Mouse (Mus musculus): ENCODE data around the gene Hecw2. TPM values are rescaled to one million over a fixed set of nuclear protein-coding genes. Genes with fewer than 3 reads are reported as not detected.

Hecw2 gene
- polyA plus RNA-seq, 1 experiment from 2014 or later, result 7.6 TPM

GRCm38 (mm10) chr1:53925149-53925901 lies 269.6 kb downstream of the Hecw2 start:
- no peak overlapping the region for H3K4me2 ChIP-seq
- WGBS, result 44% methylated on average over 18 of the region's 18 CpGs
- no peak overlapping the region for H3K27ac ChIP-seq
- ATAC-seq (ENCODE audit: insufficient number of reproducible peaks, insufficient read depth, low FRiP score, low TSS enrichment, low read depth), result peak; percentile 48; the same call in 1 of the 2 replicates
- no peaks in the 10 kb centered on the region for H3K9me3 ChIP-seq
- H3K4me1 ChIP-seq, result no peaks in the 10 kb centered on the region
- H3K9ac ChIP-seq, result no peak overlapping the region
- H3K4me3 ChIP-seq, result no peak overlapping the region
- H3K36me3 ChIP-seq, result no peaks in the 10 kb centered on the region
- peaks cover 15% of the 10 kb centered on the region for H3K27me3 ChIP-seq

DNA sequence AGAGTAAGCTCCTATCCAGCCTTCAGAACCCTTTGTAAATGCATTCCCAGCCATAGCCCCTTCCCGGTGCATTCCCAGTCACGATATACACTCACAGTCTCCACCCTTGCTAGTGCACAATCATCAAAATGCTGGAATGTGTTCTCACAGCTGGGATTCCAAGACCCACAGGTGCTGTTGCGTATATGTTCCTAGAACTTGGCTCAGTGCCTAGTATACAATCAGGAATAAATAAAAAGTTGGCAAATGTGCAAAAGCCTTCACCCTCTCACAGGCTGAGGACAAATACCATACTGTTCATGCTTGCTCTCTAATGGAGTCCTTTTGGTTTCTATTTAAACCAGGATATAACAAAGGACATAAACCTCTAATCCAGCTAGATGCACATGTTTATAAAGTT lies 283.1 kb downstream of the Hecw2 start:
- no peaks in the 10 kb centered on the region for H3K9me3 ChIP-seq
- no peak overlapping the region for H3K4me3 ChIP-seq
- H3K27ac ChIP-seq, result no peak overlapping the region
- H3K36me3 ChIP-seq, result no peaks in the 10 kb centered on the region
- H3K4me1 ChIP-seq, result peaks cover 23% of the 10 kb centered on the region
- 36% methylated on average over 3 of the region's 3 CpGs for WGBS
- no peaks in the 10 kb centered on the region for H3K27me3 ChIP-seq
- no peak overlapping the region for H3K9ac ChIP-seq
- H3K4me2 ChIP-seq, result no peak overlapping the region
- ATAC-seq (ENCODE audit: insufficient number of reproducible peaks, insufficient read depth, low FRiP score, low TSS enrichment, low read depth), result 0 out of 2 replicates have a peak, but pooled peaks have one; percentile 37

DNA sequence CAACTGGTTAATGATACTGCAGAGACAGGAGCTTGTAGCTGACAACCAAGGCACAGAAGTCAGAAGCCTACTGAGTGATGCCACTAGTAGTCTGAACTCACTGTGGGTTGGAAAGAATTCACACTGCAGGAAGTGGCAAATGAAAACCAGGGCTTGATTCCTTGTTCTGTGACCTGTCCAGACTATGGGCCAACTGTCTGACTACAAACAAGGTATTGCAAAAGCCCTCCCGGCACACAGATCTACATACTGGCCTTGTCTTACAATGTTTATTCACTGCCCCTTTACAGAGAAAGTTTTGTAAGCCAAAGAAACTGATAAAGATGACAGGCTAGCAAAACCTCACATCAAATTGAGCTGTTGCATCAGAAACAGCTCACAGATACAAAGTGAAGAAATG lies 284.7 kb downstream of the Hecw2 start:
- WGBS, result 46% methylated on average over 1 of the region's 1 CpGs
- H3K9me3 ChIP-seq, result no peaks in the 10 kb centered on the region
- no peaks in the 10 kb centered on the region for H3K36me3 ChIP-seq
- no peak overlapping the region for H3K4me2 ChIP-seq
- ATAC-seq (ENCODE audit: insufficient number of reproducible peaks, insufficient read depth, low FRiP score, low TSS enrichment, low read depth), result no peak
- H3K4me1 ChIP-seq, result peaks cover 23% of the 10 kb centered on the region
- no peaks in the 10 kb centered on the region for H3K27me3 ChIP-seq
- no peak overlapping the region for H3K27ac ChIP-seq
- no peak overlapping the region for H3K9ac ChIP-seq
- H3K4me3 ChIP-seq, result no peak overlapping the region

DNA sequence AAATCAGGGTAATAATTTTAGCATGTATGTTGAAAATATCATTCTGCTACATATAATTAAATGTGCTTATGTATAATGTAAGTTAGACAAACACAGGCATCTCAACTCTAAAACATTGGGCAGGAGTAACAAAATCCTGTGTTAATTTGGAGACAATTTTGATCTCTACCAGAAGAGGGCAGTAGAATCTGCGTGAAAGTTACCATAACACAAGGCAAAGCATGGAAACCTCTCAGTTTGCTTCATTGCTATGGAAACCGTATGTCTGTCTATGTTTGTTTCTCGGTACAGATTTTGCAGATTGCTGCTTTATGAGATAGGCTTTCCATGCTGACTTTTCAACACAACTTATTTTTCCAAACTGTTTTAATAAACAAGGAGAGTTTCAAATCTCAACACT lies 285.9 kb downstream of the Hecw2 start:
- Histone ChIP-seq H3K27ac (no peak overlapping the region), H3K4me1 (peaks cover 23% of the 10 kb centered on the region), H3K9me3 (no peaks in the 10 kb centered on the region), H3K36me3 (no peaks in the 10 kb centered on the region), H3K9ac (no peak overlapping the region), H3K4me3 (no peak overlapping the region), H3K27me3 (no peaks in the 10 kb centered on the region), H3K4me2 (no peak overlapping the region)
- 12% methylated on average over 3 of the region's 3 CpGs for WGBS
- ATAC-seq (ENCODE audit: insufficient number of reproducible peaks, insufficient read depth, low FRiP score, low TSS enrichment, low read depth), result no peak

GRCm38 (mm10) chr1:53906175-53906574 lies 288.8 kb downstream of the Hecw2 start:
- ATAC-seq (ENCODE audit: insufficient number of reproducible peaks, insufficient read depth, low FRiP score, low TSS enrichment, low read depth), result no peak
- Histone ChIP-seq H3K4me3 (no peak overlapping the region), H3K9me3 (no peaks in the 10 kb centered on the region), H3K4me2 (no peak overlapping the region), H3K36me3 (no peaks in the 10 kb centered on the region), H3K9ac (no peak overlapping the region), H3K27me3 (no peaks in the 10 kb centered on the region), H3K4me1 (peaks cover 9% of the 10 kb centered on the region), H3K27ac (no peak overlapping the region)
- WGBS, result 50% methylated on average over 3 of the region's 3 CpGs

- no peak for ATAC-seq (ENCODE audit: insufficient number of reproducible peaks, insufficient read depth, low FRiP score, low TSS enrichment, low read depth)
- WGBS, result 88% methylated on average over 2 of the region's 2 CpGs
- H3K4me2 ChIP-seq, result no peak overlapping the region
These were observed 294.6 kb downstream of the Hecw2 start for GRCm38 (mm10) chr1:53900416-53900815.

DNA sequence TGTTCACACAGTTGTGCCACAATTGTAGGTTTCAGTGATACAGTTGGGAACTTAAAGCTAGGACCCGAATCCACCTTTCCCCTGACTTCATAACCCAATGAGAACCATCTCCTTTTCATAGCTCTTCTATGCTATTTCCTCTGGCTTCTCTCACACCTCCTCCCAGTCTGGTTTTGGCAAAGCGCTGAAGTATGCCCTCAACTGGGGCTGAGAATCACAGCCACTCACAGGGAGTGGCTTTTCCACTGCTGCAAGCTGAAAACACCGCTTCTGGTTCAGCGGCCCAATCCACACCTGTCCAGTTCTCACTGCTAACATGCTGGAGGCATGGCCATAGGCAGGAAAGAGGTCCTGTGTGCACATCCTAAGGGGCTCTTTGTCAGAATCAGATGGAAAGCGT lies 300.7 kb downstream of the Hecw2 start:
- WGBS, result 90% methylated on average over 5 of the region's 5 CpGs
- no peak for ATAC-seq (ENCODE audit: insufficient number of reproducible peaks, insufficient read depth, low FRiP score, low TSS enrichment, low read depth)
- Histone ChIP-seq H3K36me3 (no peaks in the 10 kb centered on the region), H3K4me2 (no peak overlapping the region), H3K9ac (no peak overlapping the region), H3K4me3 (no peak overlapping the region), H3K4me1 (peaks cover 6% of the 10 kb centered on the region), H3K27ac (no peak overlapping the region), H3K9me3 (no peaks in the 10 kb centered on the region), H3K27me3 (no peaks in the 10 kb centered on the region)

More at GRCm38 (mm10) chr1:53900416-53900815, 294.6 kb downstream of the Hecw2 start:
- Histone ChIP-seq H3K9ac (no peak overlapping the region), H3K36me3 (no peaks in the 10 kb centered on the region), H3K4me1 (no peaks in the 10 kb centered on the region), H3K9me3 (no peaks in the 10 kb centered on the region), H3K4me3 (no peak overlapping the region), H3K27ac (no peak overlapping the region), H3K27me3 (no peaks in the 10 kb centered on the region)

DNA sequence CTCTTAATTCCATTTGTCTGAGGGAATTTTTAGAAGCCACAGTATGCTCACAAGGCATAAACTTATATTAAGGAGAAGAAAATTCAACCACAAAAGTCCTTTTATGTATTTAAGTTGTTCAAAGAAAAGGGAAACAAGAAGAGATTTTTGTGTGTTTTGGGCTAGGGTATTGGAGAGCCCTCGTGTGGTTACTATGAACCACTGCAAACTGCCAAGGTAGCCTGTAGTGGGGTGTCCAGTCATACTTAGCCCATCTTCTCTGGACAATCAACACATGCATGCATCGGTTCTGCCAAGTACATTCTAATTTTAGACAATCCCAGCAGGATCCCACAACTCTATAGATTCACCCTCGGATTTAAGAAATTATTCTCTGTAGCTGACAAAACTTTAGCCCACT lies 304.6 kb downstream of the Hecw2 start:
- no peak for ATAC-seq (ENCODE audit: insufficient number of reproducible peaks, insufficient read depth, low FRiP score, low TSS enrichment, low read depth)
- no peak overlapping the region for H3K9ac ChIP-seq
- no peak overlapping the region for H3K27ac ChIP-seq
- peaks cover 6% of the 10 kb centered on the region for H3K4me1 ChIP-seq
- H3K4me3 ChIP-seq, result no peak overlapping the region
- WGBS, result 47% methylated on average over 3 of the region's 3 CpGs
- H3K27me3 ChIP-seq, result no peaks in the 10 kb centered on the region
- H3K9me3 ChIP-seq, result no peaks in the 10 kb centered on the region
- H3K36me3 ChIP-seq, result no peaks in the 10 kb centered on the region
- no peak overlapping the region for H3K4me2 ChIP-seq

DNA sequence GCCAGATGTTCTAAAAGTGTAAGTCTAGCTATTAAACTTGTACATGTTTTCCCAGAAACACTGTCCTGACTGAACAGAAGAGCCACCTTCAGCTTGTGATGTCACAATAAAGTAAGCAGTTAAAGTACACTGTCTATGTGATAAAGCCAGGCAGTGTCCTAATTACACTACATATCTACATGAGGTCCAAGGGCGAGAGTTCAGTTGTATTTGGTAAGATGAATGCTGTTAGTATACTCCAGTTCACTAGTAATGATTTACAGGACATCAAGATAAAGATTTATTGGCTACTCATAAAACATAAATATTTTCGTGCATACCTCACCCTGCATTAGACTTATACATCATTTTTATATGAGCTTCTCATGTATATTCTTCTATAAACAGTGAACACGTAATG lies 305.2 kb downstream of the Hecw2 start:
- no peak for ATAC-seq (ENCODE audit: insufficient number of reproducible peaks, insufficient read depth, low FRiP score, low TSS enrichment, low read depth)
- H3K4me2 ChIP-seq, result no peak overlapping the region
- no peaks in the 10 kb centered on the region for H3K27me3 ChIP-seq
- H3K27ac ChIP-seq, result no peak overlapping the region
- no peak overlapping the region for H3K4me3 ChIP-seq
- H3K36me3 ChIP-seq, result no peaks in the 10 kb centered on the region
- H3K9ac ChIP-seq, result no peak overlapping the region
- peaks cover 6% of the 10 kb centered on the region for H3K4me1 ChIP-seq
- no peaks in the 10 kb centered on the region for H3K9me3 ChIP-seq
- WGBS, result 83% methylated on average over 3 of the region's 3 CpGs

- Histone ChIP-seq H3K9me3 (no peaks in the 10 kb centered on the region), H3K4me2 (no peak overlapping the region), H3K4me3 (no peak overlapping the region), H3K27me3 (no peaks in the 10 kb centered on the region), H3K36me3 (no peaks in the 10 kb centered on the region), H3K4me1 (no peaks in the 10 kb centered on the region), H3K27ac (no peak overlapping the region), H3K9ac (no peak overlapping the region)
- no peak for ATAC-seq (ENCODE audit: insufficient number of reproducible peaks, insufficient read depth, low FRiP score, low TSS enrichment, low read depth)
- 81% methylated on average over 2 of the region's 2 CpGs for WGBS
These were observed 312.5 kb downstream of the Hecw2 start for GRCm38 (mm10) chr1:53882480-53882879.

DNA sequence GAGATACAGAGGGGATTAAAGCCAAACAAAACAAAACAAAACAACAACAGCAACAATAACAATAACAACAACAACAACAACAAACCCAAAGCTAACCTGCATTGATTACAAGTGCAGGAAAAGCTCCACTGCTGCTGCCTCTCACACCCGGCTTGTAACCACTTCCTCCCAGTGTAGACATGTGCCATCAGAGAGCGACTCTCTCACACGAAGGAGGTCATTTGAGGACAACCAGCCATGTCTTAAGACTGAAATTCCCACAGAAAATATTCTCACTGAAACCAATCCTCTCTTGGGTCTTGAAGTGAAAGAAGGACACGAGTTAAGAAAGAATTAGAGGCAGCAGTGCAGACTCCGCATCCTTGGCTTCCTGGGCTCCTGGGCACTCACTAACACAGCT lies 319.0 kb downstream of the Hecw2 start:
- Histone ChIP-seq H3K36me3 (no peaks in the 10 kb centered on the region), H3K4me1 (no peaks in the 10 kb centered on the region), H3K9ac (no peak overlapping the region), H3K4me2 (no peak overlapping the region), H3K27me3 (no peaks in the 10 kb centered on the region), H3K27ac (no peak overlapping the region), H3K4me3 (no peak overlapping the region), H3K9me3 (no peaks in the 10 kb centered on the region)
- WGBS, result 82% methylated on average over 5 of the region's 5 CpGs
- ATAC-seq (ENCODE audit: insufficient number of reproducible peaks, insufficient read depth, low FRiP score, low TSS enrichment, low read depth), result no peak

DNA sequence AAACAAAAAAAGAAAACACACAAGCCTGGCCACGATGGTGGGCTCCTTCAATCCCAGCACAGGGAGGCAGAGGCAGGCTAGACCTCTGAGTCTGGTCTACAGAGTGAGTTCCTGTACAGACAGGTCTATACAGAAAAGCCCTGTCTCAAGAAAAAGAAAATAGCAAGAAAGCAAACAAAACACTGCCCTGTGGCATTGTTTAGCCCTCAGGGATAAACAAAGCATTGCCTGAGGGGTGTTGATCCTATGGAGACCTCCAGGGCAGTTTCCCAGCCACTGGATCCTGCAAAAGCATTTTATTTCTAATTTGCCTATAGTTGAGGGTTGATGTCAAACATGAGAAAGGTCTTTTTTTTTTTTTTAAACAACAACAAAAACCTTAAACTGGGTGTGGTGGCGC lies 327.7 kb downstream of the Hecw2 start:
- H3K27ac ChIP-seq, result no peak overlapping the region
- ATAC-seq (ENCODE audit: insufficient number of reproducible peaks, insufficient read depth, low FRiP score, low TSS enrichment, low read depth), result no peak
- WGBS, result 79% methylated on average over 2 of the region's 2 CpGs
- H3K9me3 ChIP-seq, result no peaks in the 10 kb centered on the region
- no peaks in the 10 kb centered on the region for H3K27me3 ChIP-seq
- no peak overlapping the region for H3K9ac ChIP-seq
- no peak overlapping the region for H3K4me3 ChIP-seq
- no peak overlapping the region for H3K4me2 ChIP-seq
- H3K4me1 ChIP-seq, result no peaks in the 10 kb centered on the region
- no peaks in the 10 kb centered on the region for H3K36me3 ChIP-seq

All from embryonic facial prominence, embryonic 13.5 days (tissue).